Mouse (Mus musculus) gastrocnemius, adult 8-10 months (tissue): Measurements from ENCODE around the gene Tspyl1. TPM values are rescaled to one million over a fixed set of nuclear protein-coding genes. Genes with fewer than 3 reads are reported as not detected.
"Not testable (repeated sequence)": the region's sequence is repeated elsewhere in the genome, so short reads cannot be mapped to it uniquely, and the experiment has no call there.

Experiments used
- DNase-seq, 2 experiments: peaks; one replicate each; pipeline ENCODE4 v3.0.0; 2022; ENCODE audit warnings: low spot score in 2 of 2
- total RNA-seq, 4 experiments: library from RNA; stranded (reverse); gene quantifications; 2 replicates each; pipeline ENCODE4 v1.2.4; 2022

The Tspyl1 gene
- total RNA-seq = 10 to 100 TPM; 63.1 to 70.8 (median 66.4) TPM

DNA sequence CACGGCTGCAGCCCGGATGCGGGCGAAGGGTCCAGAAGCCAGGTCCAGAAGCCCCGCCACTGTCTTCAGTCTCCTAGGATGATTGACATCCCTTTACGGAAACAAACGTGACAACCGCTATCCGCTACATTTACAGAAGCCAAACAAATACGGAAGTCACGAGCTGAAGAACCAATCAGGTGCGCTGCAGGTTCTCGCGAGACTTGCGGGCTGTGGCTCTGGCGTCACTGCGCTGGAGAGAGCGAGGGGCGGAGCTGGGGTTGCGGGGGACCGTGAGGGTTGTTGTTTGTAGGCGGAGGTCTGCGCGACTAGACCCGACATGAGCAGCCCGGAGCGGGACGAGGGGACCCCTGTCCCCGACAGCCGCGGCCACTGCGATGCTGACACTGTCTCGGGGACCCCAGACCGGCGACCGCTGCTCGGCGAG, at the start of gene Tspyl1:
Gene Tspyl1 (plus strand): TSS at position 229 of the 427 bp plus-strand sequence.
- peak; percentile 93 to 95 for DNase-seq

DNA sequence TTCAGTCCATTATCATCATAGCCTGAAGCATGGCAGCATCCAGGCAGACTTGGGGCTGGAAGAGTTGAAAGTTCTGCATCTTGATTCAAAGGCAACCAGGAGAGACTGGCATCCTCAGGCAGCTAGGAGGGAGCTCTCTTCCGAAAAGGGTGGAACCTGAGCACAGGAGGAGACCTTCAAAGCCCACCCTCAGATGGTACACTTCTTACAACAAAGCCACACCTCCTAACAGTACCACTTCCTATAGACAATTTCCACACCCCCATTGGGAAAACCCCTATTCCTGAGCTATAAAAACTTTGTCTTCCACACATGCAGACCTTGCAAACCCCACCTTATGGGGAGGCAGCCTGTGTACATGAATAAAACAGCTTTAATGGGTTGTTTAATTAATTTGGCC, 48.6 kb upstream of the Tspyl1 start:
- no peak for DNase-seq

DNA sequence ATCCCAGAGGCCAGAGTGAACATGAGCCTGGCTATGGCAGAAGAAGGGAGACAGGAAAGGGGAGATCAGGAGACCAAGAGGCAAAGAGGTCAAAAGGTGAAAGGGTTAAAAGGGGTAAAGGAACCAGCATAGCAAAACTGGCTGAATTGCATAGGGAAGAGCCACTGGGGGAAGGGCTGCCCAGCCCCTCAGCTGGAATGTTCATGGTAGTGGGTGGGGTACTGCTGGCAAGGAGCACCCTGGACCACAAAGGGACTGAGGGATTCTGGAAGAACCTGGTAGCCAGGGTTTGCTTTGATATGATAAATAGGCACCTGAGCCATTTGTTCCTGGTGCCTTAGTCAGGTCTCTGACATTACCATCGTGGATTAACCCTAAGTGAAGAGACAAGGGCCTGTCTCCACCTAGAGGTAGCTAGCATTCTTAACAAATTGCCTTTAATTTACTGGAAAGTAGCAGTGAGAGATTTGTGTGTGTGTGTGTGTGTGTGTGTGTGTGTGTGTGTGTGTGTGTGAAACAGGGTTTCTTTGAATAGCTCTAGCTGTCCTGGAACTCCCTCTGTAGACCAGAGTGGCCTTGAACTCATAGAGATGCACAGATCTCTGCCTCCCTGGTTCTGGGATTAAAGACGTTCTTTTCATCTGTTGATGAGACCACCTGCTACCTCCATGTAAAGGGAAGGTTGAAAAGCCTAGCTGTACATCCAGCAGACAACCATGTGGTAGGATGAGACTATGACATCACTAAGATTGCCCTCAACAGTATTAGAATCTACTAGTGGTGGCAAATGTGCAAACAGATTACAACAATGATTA, 47.9 kb upstream of the Tspyl1 start:
- DNase-seq = no peak

DNA sequence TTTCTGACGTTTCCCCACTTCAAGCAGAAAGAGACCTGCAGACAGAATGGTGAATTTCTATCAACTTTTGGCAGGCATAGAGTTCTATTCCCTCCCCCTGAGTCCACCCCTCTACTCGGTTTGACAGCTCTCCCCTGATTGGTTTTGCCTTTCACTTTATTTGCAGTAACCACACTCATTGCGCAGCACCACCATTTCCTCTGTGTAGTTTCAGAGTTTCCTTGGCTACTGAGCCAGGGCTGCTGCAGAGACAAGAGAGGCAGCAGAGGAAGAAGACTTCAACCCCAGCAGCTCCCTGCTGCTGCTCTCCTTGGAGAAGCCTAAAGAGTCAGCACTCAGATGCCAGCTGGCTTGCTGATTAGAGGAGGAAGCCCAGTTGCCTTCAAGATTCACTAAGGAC, 46.6 kb upstream of the Tspyl1 start:
- DNase-seq = no peak

DNA sequence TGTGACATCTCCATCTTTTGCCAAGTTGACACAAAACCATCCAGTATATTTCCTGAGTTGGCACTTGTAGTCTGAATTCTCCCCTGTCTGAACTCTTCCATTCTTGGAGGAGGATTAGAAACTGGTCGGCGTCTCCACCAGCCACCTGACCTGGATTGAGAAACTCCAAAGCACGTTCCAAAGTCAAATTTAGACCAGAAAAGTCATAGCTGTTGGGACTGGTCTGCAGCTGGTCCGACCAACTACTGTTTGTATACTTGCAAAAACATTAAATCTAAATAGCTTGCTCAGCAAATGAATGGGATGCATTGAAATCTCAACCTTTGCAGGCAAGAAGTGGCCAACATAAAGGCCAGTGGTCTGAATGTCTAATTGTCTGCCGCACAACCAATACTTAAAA, 45.4 kb upstream of the Tspyl1 start:
- no peak for DNase-seq

DNA sequence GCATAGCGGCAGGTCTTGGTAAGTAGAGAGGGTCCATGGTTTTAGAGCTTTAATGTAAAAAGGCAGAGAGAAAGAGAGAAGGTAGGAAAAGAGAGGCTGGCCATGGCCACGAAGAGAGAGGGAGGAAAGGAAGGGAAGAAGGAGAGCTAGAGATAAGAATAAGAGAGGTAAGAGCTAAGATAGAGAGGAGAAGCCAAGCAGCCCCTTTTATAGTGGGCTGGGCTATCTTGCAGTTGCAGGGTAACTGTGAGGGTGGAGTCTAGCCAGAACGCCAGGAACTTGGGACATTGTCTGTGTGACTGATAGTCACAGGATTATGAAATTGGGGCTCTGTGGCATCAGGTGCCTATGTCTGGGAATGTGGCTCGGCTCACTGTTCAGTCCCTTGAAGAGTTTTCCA, 43.5 kb upstream of the Tspyl1 start:
- DNase-seq = no peak

DNA sequence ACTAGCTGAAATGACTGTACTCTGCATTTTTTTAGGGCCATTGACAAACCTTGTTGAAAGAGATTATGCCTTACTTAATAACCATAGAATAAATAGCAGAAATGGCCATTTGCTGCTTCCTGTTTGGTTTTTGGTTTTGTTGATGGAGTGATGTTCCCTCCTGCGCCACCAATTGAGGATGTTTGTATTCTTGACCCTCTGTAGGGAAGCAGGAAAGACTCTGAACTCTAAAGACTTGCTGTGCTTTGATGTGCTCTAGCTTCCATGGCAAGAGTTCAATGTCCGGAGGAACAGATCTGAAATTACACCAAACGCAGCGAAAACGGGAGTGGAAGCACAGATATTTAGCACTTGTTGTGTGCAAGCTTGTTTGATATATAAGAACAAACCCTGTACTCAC, 37.2 kb upstream of the Tspyl1 start:
- no peak for DNase-seq

DNA sequence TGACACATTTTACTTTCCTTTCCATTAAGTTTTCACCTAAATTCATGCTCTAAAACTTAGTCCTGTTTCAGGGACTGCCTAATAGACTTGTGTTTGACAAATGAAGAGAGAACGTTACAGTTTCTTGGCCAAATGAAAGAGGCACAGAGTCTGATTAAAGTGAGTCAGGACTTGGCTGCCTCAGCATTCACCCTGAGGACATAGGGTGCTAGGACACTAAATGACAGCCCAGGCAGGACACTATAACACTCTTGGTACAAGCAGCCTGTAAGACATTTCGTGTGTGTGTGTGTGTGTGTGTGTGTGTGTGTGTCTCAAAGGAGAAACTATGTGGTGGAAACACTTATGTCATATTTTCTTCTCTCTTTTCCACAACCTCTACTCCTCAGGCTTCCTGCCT, 35.9 kb upstream of the Tspyl1 start:
- no peak for DNase-seq

DNA sequence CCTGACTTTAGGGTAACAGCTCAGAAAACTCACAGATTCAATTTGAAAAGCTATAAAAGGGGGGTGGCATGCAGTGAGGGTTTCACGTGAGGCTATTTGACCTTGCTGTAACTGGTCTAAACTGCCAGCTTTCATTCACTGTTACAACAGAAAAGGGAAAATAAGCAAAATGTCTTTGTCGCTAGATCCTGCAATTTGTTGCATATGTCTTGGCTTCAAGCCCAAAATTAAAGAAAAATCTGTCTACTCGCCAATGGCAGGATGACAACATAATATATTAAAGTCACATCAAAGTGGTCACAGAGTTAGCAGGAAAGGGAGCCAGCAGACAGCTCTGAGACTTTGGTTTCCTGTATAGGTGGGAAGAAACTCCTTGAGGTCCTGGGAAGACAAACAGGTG, 34.2 kb upstream of the Tspyl1 start:
- no peak for DNase-seq

DNA sequence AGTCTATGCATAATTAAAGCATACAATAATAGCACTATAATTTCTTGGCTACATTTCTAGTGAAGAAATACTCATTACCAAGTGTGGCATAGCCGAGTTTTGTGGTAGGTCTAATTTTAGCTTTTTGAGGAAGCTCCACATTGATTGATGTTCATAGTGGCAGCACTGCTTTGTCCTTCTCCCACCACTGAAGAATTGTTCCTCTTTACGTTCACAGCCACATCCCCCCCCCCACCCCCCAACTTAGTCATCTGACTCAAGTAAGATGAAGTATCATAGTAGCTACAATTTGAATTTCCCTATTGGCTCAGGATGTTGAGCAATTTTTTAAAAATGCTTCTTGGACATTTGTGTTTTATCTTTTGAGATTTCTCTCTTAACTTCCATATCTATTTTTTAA, 32.4 kb upstream of the Tspyl1 start:
- DNase-seq = no peak

DNA sequence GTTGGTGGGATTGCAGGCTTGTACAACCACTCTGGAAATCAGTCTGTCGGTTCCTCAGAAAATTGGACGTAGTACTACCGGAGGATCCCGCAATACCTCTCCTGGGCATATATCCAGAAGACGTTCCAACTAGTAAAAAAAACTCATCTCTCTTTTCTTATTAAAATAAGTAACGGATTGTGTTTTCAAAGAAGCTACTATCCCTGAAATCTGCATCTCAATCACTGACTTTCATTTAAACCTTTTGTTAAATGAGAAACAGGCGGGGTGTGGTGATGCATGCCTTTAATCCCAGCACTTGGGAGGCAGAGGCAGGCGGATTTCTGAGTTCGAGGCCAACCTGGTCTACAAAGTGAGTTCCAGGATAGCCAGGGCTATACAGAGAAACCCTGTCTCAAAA, 29.2 kb upstream of the Tspyl1 start:
- DNase-seq = not testable (repeated sequence)

DNA sequence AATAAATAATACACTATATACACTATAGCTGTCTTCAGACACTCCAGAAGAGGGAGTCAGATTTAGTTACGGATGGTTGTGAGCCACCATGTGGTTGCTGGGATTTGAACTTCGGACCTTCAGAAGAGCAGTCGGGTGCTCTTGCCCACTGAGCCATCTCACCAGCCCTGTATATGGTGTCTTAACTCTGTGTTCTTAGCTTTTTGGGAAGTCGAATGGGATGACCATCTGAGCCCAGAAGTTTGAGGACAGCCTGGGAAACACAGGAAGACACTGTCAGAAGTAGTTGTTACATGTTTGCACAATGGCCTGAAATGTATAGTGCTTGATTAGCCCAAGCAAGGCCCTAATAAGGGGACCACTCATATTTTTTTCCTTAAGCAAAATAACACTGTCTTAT, 16.9 kb upstream of the Tspyl1 start:
- DNase-seq = no peak

DNA sequence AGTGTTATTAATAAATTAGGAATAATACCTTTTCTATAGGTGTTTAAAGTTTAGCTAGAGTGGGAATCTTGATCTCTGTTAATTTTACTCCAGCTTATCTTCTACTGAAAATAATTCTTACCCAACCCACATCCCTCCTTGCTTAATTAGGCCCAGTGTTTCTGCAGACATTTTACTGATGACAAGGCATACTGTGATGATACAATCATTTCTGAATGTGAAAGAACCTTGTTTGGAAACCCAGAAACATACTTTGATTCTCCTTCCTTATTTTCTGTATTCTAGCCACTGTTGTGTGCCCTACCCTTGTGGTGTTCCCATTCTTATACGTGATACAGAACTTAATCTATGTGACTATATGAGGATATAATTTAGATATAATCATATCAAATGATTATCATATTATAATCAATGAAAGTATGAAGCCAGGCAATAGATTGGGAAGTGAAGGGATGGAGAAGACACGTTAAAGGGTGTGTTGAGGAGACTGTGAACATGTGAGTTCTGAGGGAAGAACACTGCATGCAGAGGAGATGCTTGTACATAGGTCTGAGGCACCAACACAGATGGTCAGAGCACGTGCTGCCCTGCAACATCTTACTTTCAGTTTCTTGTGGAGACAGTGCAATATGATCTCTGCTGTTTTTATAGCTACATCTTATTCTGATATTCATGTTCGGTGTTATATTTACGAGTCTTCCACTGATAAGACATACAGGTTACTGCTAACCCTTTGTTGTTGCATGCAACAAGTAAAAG, 14.5 kb upstream of the Tspyl1 start:
- no peak for DNase-seq

DNA sequence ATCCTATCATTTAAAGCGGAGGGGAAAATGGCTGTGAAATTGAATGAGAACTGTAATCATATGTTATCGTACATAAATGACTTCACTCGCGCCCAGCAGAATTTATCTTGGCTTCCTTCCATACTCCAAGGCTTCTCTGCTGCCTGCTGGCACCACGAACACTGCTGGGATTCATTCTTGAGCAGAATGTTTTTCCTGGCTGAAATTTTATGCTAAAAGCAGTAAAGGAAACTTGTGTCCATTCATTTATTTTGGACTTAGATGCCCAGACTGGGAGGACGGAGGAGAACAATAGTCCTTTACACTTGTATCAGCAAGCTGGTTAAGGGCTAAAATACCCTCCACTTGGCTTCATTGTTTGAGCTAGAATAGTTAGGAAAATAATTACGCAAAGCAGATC, 10.3 kb upstream of the Tspyl1 start:
- no peak for DNase-seq

DNA sequence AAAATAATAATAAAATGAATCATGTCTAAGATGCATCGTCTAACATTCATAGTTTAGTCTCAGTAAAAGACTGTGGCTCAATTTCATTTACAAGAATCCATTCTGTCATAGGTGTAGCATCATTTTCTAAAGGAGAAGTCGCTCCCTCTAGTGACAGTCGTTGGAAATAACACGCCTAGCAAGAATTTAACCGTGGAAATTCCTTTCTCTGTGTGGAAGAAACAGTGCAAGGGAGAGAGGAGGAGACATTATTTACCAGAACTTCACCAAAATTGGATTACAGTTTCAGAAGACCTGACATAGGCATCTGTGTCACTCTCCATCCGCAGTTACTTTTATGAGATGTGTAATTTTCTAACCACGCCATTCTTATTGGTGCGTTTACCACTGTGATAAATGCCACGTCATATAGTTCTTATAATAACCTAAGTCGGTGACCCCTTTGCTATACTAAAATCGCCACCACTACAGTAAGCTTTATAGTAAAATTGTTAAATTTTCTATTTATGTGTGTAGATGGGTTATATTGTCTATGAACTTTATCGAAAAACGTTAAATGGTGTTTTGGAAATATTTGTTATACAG, 1.3 kb upstream of the Tspyl1 start:
- DNase-seq = no peak

DNA sequence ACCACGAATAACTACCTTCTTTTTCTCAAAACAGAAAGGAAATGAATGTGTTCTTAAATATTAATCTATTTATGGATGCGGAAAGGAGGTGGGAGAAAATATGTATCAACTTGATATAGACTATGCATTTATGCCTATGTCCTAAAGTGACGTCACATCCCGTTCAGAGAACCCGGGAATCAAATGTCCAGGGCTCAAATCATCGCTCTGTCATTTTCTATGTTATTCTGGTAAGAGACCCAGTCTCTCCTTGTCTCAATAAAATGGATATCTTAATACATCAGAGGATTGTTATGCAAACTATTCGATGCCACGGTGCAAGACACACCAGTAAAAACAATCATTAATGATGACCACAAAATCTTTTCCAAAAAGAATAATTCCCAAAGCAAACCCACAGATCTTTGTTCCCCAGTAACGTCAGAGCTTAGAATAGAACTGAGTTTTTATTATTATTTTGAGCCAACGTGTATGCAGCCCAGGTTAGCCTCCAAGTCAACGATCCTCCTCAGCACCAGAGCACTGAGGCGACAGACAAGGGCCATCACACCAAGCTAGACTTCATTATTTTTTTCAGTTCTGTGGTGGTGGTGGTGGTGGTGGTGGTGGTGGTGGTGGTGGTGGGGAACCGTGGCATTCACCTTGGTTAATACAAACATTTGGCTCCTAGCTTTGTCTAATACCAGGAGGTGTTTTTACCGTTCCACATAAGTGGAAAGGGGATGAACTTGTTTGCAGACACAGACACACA, 604 bp upstream of the Tspyl1 start:
- no peak for DNase-seq

DNA sequence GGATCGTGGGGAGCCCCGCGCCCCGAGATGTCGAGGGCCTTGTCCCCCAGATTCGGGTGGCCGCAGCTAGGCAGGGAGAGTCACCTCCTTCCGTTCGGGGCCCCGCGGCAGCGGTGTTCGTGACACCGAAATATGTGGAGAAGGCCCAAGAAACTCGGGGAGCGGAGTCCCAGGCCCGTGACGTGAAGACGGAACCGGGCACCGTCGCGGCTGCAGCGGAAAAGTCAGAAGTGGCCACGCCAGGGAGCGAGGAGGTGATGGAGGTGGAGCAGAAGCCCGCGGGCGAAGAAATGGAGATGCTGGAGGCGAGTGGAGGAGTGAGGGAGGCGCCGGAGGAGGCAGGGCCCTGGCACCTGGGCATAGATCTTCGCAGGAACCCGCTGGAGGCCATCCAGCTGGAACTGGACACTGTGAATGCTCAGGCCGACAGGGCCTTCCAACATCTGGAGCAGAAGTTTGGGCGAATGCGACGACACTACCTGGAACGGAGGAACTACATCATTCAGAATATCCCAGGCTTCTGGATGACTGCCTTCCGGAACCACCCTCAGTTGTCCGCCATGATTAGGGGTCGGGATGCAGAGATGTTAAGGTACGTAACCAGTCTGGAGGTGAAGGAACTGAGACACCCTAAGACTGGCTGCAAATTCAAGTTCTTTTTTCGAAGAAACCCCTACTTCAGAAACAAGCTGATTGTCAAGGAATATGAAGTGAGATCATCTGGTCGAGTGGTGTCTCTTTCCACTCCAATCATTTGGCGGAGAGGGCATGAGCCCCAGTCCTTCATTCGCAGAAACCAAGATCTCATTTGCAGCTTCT, 639 bp downstream of the Tspyl1 start:
- DNase-seq = peak; percentile 33 to 56

DNA sequence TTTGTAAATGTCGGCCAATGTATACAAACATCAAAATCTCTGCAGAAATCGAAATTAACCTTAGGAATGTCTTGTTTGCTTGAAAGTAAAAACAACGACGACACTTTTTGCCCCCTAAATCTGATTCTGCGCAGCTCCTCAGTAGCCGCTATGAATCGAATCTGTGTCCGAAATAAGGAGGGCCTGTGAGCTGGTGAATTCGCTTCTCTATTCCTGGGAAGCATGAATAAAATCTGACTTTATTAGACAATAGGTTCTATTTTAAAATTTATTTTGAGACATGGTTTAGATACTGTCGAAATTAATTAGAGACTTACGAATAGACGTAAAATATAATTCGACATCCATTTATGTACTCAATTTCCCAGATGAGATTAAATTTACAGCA, 14.9 kb downstream of the Tspyl1 start:
- DNase-seq = no peak

DNA sequence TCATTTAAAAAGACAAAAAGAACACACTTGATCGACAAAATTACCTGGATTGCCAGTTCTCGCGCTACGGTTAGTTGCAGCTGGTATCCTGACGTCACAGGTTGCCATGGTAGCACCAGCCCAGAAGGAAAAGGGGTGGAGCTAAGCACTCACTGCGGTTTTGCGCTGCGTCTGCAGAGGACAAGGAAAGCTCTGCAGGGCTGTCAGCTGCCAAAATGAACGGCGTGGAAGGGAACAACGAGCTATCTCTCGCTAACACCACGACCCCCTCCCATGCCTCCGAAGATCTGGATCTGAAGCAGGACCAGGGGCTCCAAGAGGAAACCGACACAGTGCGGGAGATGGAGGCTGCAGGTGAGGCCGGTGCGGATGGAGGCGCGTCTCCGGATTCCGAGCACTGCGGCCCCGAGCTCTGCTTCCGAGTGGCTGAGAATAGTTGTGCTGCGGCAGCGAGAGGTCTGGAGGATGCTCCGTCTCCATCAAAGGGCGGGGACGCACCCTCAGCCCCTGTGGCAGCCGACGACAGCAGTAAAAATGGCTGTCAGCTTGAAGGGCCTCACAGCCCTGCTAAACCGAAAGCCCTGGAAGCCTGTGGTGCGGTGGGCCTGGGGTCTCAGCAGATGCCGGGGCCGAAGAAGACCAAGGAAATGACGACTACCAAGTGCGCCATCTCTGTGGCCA, 15.4 kb downstream of the Tspyl1 start, which contains the start of gene Tspyl4:
Gene Tspyl4 (plus strand): TSS at position 144 of the 681 bp plus-strand sequence.
- DNase-seq = peak; percentile 78 to 83
